Mouse (Mus musculus) gastrocnemius, postnatal 25 days (tissue): ENCODE measurements around the gene Nadk. TPM values are rescaled to one million over a fixed set of nuclear protein-coding genes. Genes with fewer than 3 reads are reported as not detected.

Experiments
- DNase-seq: peaks from one replicate; pipeline ENCODE4 v3.0.0; 2022
- long read RNA-seq, 2 experiments: library from polyadenylated mRNA; stranded (forward); transcript quantifications; one replicate each; pipeline ENCODE4 v2.0.0; 2021
- total RNA-seq, 2 experiments: library from RNA; stranded (reverse); gene quantifications; 1 replicate in 1 of 2; 2 replicates in 1 of 2; pipeline ENCODE4 v1.2.3; 2021

The Nadk gene
- 10 to 100 TPM; 17.3 to 19.2 TPM for total RNA-seq
- long read RNA-seq, experiment 1, transcript Nadk-203 (12 exons, 3,152 nt): major isoform, 13 of 20 reads
- long read RNA-seq, experiment 1, partial matches to known transcripts: 2 of 20 reads
- long read RNA-seq, experiment 1, other reads (novel, unspliced or antisense): 5 of 20 reads
- long read RNA-seq, experiment 2, transcript Nadk-203 (12 exons, 3,152 nt): major isoform, 17 of 26 reads
- long read RNA-seq, experiment 2, partial matches to known transcripts: 3 of 26 reads
- long read RNA-seq, experiment 2, other reads (novel, unspliced or antisense): 6 of 26 reads

DNA sequence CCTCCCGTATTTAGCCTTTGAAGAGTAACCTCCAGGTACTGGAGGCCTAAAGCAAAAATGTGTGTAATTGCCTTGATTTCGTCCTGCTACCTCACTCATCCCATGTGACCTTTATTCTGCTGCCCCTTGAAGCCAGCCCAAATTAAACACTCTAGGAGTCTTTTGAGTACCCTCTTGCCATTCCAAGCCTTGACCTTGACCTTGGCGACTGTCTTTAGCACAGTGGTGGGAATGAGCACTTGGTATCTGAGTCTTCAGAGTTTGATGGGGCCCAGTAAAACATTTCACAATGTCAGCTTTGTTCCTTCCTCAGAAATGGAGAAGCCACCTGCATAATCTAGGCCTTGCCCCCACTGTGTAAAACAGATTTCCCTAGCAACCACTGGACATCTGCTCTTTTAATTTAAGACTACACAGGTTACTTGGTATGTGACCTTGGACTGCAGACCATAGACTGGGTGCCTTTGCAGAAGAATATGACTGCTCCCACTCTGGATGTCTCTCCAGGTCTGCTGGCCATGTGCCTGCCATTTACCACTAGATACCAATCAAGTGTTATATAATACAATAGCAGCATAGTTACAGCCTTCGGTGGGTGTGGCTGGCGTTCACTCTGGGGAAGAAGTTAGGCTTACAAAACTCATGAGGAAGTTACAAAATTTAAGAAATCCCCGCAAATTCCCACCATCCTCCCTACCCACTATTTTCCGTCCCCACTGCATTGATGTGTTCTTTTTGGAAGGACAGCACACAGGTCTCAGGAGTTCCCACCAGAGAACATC, at the start of gene Nadk:
Gene Nadk, plus strand, starts transcription at position 718 of the 782 bp plus-strand sequence.
- peak; percentile 43 for DNase-seq

DNA sequence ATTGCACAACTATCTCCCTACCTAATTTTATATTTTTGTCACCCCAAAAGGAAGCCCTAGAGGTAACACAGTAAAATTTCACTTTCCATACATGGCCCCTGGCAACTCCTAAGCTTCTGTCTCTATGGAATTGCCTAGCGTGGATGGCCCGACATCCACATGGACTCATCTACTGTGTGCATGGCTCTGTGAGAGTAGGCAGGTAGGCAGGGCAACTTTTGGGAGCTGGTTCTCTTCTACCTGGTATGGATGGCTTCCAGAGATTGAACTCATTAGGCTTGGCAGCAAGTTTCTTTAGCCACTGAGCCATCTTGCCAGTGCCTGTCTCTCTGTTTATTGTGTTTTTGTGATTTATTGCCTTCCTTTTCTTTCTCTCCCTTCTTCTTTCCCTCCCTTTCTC, 47.4 kb upstream of the Nadk start:
- no peak for DNase-seq

DNA sequence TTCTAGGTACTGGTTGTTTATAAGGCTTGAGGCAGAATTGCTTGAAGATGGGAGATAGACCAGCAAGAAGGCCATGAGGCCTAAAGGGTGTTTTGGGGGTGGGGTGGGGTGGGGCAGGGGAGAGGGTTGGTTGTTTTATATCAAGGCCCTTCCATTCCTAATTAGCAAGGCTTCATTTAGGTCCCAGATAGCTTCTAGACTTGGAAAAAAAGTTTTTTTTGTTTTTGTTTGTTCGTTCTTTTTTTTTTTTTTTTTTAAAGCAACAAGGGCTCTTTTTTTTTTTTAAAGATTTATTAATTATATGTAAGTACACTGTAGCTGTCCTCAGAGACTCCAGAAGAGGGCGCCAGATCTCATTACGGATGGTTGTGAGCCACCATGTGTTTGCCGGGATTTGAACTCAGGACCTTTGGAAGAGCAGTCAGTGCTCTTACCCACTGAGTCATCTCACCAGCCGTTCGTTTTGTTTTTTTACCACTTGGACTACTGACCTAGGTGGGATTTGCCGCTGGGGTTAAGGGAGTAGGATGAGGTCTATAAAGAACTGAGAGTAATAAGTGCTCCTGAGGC, 44.1 kb upstream of the Nadk start:
- DNase-seq: no peak

DNA sequence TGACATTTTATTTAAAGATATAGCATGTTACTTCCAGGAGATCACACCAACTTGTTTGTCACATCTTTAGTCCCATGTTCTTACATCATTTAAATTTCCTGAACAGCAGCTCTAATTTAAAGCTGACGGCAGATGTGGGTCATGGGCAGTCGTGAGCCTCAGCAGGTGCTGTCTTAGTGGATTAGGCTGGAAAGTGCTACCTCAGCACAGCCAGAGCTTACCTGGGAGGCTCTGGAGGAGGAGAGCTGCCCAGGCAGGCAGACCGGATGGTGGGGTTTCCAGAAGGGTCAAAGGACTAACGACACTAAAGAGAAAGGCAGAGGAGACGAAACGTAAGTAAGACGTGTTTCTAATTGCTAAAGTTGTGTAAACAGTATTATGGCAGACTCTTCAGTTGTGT, 39.9 kb upstream of the Nadk start:
- DNase-seq: no peak

DNA sequence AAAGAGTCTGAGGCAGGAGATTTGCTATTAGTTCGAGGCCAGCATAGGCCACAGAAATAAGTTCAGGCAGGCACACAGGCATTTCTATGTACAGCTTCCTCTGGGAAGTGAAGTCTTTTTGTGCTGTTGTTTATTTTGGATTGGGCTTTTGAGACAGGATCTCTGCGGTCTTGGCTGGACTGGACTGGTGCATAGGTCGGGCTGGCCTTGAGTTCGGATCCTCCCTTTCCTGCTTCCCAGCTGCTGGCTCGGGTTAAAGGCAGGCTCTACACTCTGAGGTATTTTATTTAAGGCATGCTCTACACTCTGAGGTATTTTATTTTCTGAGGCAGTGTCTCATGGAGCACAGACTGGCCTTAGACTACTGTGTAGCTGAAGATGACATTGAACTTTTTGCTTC, 36.4 kb upstream of the Nadk start:
- DNase-seq: no peak

DNA sequence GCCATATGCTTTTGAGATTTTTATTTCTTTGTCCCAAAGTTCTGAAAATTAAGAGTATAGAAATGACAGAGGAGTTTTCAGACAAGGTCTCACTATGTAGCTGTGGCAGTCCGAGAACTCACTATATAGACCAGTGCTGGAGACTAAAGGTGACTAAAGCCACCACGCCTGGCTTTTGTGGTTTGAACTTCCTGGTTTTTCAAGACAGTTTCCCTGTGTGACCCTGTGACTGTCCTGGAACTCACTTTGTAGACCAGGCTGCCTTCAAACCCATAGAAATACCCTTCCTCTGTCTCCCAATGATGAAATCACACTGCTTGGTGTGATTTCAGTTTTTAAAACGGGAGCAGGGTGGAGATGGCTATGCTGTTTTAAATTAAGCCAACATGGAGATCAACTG, 32.9 kb upstream of the Nadk start:
- no peak for DNase-seq

DNA sequence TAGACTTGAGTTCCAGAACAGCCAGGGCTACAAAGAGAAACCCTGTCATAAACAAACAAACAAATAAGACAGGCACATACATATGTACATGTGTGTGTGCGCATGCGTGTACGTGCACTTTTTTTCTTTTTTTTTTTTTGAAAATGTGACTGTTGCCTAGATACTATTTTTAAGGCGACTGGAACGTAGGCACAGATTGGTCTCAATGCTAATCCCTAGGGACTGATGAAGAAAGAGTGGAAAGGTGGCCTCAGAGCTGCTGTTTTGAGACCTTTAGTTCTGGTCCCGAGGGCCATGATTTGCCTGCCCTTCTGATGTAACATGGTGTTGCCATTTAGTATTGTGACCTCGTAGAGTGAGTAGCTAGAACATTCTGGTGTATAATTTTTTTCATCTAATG, 12.2 kb upstream of the Nadk start:
- no peak for DNase-seq

DNA sequence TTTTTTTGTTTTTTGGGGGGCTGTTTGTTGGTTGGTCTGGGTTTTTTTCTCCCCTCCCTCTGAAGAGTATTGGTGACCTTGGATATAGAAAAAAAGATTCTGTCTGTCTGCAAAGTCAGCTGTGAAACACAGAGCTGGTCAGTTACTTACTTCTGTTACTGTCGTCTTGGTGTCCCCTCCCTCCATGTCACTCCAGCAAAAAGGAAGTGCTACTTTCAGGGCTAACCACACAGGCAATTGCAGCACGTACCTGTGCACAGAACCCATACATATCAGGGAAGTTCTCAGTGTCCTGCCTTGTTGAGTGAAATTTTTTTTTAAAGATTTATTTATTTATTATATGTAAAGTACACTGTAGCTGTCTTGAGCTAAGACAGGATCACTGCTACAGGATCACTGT, 11.7 kb upstream of the Nadk start:
- DNase-seq: no peak

DNA sequence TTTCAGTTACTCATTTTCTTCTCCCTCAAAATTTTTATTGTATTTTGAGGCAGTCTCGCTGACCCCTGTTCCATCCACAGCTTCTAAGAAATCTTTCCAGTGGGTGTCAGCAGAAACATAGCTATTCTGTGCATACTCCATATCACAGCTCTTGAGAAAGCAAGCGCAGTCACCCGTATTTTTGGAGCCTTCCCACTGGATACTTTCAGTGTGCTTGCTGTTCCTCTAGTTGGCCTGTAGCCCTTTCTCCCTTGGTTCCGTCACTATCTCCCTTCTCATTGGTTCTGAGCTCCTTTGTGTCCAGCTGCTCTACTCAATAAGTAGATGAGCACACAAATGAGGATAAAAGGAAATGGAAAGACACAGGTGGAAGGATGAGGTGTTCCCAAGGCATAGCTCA, 11.1 kb upstream of the Nadk start:
- DNase-seq: no peak

DNA sequence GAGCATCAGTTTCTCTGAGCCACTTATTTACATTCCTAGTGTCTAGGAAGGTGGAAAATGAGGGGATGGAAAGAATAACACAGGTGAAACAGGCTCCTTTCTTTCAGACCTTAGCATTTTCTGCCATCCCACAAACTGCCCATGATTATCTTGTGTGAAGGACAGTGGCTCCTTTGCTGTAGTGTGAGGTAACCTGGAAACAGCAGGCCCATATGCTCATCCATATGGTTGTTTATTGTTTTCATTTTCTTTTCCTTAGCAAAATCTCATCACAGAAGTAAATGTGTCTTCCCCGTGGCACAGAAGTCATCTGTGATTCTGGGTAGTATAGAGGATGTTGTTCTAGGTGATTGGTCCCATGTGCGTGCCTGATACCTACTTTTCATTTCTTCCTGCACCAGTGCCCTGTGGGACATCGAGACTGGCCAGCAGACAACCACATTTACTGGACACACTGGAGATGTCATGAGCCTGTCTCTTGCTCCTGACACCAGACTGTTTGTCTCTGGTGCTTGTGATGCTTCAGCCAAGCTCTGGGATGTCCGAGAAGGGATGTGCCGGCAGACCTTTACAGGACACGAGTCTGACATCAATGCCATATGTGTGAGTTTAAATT, 9.2 kb upstream of the Nadk start:
- no peak for DNase-seq

DNA sequence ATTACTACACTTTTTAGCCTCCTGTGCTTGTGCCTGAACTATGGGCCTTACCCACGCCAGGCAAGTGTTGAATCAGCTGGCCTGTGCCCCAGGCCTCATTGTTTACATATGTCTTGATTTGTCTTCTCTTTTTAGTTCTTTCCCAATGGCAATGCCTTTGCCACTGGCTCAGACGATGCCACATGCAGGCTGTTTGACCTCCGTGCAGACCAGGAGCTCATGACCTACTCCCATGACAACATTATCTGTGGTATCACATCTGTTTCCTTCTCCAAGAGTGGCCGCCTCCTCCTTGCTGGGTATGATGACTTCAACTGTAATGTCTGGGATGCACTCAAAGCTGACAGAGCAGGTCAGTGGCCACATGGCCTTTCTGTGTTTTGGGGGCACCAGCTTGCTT, 7.3 kb upstream of the Nadk start:
- DNase-seq: no peak

DNA sequence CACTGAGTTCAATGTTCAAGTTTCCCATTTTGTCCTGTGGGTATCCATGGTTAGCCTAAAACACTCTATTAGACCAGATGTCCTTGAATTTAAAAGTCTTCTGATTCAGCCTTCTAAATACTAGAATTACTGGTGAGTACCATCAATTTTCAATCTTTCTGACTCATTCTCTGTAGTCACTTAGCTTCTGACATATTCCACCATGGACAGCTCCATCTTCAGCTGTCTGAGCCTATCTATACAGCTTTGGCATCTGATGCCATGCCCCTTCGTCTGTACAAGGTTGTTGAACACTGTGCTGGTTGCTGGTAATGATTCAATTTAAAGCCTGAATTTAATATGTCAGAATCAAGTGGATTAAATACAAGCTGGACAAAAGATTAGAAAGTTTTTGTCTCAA, 6.7 kb upstream of the Nadk start:
- no peak for DNase-seq

DNA sequence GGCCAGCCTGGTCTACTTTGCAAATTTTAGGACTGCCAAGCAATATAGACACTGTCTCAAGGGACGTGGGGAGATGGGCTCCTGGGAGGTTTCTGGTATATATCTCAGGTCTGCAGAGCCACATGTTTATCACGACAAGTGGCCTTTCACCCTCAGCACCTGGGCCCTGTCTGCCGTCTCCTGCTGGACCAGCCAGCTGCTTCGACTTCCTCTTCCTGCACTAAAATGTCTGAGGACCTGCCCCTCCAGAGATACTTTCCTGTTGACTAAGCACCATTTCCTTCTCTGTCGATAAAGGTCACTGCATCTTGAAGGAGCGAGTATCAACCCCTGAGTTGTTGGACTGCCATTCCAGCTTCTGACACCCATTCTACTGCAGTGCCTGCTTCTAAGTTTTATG, 2.7 kb upstream of the Nadk start:
- DNase-seq: no peak

DNA sequence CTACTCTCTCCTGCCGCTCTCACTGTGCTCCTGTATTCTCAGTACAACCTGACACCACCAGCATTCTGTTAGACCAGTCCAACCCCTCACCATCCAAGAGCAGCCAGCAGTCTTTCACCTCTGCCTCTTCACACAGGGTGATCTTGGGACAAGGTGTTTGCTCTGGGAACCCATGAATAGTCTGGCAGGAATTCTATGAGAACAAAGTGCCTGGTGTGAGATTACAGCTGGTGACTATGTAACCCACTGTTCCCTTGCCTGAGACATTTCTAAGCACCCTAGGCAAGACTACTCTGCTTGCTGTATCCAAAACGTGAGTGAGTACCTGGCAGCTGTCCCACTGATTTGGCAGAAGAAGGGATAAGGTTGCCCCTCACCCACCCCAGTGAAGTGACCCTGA, 1.2 kb upstream of the Nadk start:
- no peak for DNase-seq

DNA sequence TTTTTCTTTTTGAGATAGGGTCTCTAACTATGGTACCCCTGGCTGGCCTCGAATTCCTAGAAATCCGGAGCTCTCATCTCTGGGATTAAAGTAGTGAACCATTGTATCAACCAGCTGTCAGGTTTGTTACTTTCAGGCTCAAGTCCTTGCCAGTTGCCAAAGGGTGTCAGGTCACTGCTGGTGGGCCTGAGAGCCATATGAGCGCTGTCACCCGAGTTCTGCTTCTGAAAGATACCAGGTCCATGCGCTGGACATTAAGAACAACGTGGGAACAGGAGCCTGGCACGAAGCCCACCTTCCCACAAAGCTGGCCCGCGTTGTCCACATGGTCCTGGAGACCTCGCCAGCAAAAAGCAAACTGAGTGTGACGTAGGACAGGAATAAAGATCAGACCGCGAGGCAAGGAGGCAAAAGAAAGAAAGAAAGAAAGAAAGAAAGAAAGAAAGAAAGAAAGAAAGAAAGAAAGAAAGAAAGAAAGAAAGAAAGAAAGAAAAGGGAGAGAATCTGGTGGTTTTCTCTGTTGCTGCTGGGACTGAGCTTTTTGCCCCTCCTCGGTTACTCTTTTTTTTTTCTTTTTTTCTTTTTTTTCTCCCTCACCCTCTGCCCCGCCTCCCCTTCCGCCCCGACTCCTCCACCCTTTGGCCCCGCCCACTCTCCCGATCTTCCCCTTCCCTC, 684 bp downstream of the Nadk start:
- peak; percentile 43 for DNase-seq

DNA sequence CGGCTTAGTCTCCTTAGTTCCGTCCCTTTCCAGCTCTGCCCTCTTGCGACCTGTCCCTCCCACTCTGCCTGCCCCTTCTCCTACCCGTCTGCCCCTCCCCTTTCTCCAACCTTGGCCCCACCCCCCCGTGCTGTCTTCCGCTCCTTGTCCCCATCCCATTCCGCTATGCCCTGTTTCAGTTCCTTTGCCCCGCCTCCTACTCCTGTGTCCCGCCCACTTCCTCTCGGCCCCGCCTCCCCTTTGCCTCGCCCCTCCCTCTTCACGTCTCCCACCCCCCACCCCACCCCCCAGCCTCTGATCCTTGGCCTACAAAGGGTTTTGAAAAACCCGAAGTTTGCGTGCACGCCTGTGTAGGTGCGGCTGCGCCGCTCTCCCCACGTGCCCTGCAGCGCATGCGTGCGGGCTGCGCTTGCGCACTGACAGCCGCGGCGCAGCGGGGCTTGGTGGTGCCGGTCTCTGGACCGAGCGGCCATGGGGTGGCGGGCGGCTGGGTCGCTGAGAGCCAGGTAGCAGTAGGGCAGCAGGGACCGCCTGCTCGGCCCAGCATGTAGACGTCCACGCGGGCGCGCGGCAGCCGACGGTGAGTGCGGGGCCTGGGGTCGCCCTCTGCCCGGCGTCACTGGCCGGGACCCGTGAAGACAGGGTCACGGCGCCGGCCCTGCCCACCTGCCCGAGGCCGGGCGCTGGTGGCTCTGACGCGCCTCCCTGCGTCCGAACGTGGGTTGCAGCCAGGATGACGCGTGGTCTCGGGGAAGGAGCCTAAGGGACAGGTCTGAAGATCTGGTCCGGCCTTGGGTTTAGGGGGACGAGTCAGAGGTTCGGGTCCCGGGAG, 1.4 kb downstream of the Nadk start:
- peak; percentile 98 for DNase-seq

DNA sequence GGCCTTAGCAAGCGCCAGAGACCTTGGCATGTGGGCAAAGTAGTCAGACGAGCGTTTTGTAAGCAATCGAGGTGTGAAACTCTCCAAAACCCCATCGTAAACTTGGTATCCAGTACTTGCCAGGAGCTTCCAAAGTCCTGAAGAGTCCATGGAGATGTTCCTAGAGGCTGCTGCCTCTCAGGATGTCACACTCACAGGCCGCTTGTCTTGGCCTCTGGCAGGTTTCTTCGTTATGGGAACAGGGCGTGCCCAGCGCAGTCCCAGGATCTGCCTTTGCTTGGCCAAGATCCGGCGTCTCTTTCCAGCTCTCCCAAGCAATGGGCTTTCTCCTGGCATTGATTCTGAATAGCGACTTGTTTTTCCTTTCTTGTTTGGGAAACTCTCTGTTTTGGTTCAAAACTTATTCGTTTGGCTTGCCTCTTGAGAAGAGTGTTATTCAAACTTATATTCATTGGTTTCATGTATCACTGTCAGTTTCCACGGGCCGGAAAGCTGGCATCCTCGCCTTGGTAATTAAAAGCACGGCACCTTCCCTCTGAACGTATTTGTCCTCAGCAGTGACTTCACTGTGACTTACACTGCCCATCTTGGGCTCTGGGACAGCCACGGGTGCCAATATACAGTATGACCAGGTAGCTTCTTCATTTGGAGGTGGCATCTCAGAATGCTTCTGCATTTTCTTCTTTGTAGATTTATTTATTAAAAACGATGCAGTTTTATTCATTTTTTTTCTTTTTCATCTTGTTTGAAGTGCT, 2.3 kb downstream of the Nadk start:
- DNase-seq: peak; percentile 71

DNA sequence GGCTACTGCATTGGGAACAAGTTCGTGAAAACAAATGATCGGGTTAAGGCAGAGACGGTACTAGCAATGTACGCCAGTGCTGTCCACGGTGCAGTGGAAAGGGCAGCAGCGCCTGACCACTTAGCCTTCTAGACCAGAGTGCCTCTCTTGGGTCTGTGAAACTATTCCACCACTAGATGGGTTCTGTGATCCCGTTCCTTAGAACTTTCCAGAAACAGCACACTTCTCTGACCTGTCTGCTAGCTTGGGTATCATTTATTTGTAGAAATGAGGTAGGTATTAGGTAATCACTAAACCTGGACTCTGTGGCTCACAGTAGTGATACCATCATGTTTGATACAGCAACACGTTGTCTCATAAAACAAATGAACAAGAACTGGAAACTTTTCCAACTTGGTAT, 4.4 kb downstream of the Nadk start:
- DNase-seq: no peak

DNA sequence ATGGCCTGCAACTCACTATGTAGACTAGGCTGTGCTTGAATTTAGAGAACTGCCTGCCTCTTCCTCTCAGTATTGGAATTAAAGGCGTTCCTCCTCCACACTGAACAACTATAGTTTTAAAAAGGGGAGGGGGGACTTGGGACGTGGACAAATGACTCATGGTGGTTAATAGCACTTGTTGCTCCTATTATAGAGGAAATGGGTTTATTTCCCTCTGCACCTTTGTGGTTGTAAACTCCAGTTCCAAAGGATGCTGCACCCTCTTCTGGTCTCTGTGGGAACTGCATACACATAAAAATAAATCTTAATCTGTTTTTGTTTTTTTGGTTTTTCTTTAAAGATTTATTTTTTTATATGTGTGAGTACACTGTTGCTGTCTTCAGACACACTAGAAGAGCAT, 6.0 kb downstream of the Nadk start:
- no peak for DNase-seq

DNA sequence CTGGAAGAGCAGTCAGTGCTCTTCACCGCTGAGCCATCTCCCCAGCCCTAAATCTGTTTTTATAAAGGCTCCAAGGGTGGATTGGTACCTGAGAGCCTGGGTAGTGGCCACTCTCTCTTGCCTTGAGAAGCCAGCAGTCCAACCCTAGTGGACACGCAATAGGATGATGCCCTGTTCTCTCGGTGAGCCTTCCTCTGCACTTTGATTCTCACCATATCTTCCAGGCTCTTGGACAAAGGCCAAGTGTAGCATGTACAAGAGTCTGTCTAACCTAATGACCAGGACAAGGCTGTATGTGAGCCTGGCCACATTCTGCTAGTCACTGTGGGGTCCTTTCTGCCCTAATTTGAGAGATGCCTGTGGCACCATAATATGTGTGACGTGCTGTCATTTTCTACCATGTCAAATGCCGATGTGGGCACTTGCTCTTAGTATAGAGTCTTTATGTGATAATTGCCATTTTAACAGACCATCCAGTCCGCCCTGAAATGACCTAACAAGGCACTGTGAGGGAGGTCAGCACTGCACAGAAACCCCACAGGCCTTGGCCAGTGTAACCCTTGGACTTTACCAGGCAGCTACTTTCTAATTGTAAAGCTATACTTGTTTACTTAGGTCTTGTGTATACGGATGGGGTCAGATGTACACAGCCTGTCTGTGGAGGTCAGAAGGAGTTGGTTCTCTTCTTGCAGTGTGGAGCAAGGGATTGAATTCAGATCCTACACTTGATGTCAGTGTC, 6.6 kb downstream of the Nadk start:
- DNase-seq: no peak
